Mouse (Mus musculus): ENCODE results near the gene Adgrg3. TPM values are rescaled to one million over a fixed set of nuclear protein-coding genes. Genes with fewer than 3 reads are reported as not detected.

Adgrg3 gene
- polyA plus RNA-seq, 1 experiment from 2014 or later: 1.3 TPM

DNA sequence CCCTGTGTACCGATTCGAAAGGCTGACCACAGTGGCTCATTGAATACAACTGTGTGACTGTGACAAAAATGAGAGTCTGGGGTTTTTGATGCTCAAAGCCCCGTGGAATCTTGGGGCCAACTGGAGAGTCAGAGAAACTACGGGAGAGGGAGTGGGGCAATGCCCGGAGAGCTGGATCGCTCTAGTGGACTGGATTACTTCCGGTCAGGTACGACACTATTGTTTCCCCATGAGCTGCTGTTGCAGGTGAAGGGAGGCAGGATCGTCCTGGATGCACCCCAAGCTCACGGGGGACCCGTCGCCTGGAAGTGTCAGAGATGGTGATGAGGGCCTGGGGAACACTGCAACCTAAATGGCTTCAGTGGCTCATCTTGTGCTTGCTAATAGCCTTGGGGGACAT, 21.5 kb upstream of the Adgrg3 start:
- no peaks in the 10 kb centered on the region for H3K9me3 ChIP-seq (ENCODE audit: control insufficient read depth, low read length)
- peaks cover 73% of the 10 kb centered on the region for H3K4me1 ChIP-seq (ENCODE audit: control insufficient read depth, insufficient read depth, low read length)
- H3K4me2 ChIP-seq (ENCODE audit: low read length): peak overlapping the region; percentile 96
- no peaks in the 10 kb centered on the region for H3K27me3 ChIP-seq (ENCODE audit: control insufficient read depth, insufficient read depth, low read length)
- H3K27ac ChIP-seq (replicated peaks; ENCODE audit: low read depth, low read length): peak overlapping the region; percentile 98
- ATAC-seq (ENCODE audit: low FRiP score, low TSS enrichment): no peak
- H3K36me3 ChIP-seq (ENCODE audit: control insufficient read depth, insufficient read depth, low read length): no peaks in the 10 kb centered on the region
- H3K4me3 ChIP-seq (replicated peaks; ENCODE audit: low read depth, low read length): peak overlapping the region; percentile 63
- peak overlapping the region; percentile 90 for H3K9ac ChIP-seq (replicated peaks; ENCODE audit: low read length)
- peak; percentile 76 for DNase-seq
- 4% methylated on average over 12 of the region's 12 CpGs for WGBS

DNA sequence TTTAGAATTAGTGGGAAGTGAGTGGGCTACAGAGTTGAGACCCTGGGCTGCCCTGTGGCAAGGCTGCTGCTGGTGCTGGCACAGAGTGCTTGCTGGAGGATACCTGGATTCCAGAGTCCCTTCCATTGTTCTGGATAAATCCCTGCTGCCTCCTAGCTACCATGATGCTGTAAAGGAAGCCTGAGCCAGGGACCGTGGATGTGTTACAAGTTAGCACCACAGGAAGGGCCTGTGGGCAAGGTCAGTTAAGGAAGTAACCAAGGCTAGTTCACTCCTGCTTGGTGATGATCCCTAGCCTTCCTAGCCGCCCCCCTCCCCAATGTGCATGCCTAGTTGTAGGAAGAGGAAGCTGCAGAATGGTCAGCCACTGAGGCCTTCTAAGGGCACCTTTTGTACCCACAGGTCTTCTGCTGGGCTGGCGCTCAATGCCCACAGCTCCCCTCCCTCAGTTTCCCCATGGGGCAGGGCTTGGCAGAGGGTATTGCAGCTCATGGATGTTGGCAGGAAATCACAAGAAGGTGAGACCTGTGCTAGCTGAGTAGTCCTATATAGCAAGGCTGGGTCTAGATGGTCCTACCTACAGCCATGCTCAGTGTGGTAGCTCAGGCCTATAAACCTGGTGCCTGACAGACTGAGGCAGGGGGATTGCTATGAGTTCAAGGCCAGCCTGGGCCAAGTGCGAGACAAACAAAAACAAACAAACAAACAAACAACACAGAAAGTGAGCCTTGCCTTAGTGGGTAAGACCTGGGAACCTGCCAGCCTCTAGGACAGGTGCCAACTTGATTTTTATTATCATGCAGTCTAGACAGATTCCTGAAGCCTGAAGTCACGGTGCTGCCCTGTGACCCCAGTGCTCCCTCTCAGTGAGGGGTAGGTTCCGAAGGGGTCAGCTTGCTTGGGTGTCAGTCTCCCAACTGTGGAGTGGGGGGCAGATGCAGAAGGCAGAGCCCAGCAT, 20.3 kb upstream of the Adgrg3 start:
- peak overlapping the region; percentile 98 for H3K27ac ChIP-seq (replicated peaks; ENCODE audit: low read depth, low read length)
- peak overlapping the region; percentile 63 for H3K4me3 ChIP-seq (replicated peaks; ENCODE audit: low read depth, low read length)
- H3K9ac ChIP-seq (replicated peaks; ENCODE audit: low read length): peak overlapping the region; percentile 90
- H3K27me3 ChIP-seq (ENCODE audit: control insufficient read depth, insufficient read depth, low read length): no peaks in the 10 kb centered on the region
- H3K4me2 ChIP-seq (ENCODE audit: low read length): peak overlapping the region; percentile 96
- peaks cover 3% of the 10 kb centered on the region for H3K36me3 ChIP-seq (ENCODE audit: control insufficient read depth, insufficient read depth, low read length)
- H3K9me3 ChIP-seq (ENCODE audit: control insufficient read depth, low read length): no peaks in the 10 kb centered on the region
- peaks cover 64% of the 10 kb centered on the region for H3K4me1 ChIP-seq (ENCODE audit: control insufficient read depth, insufficient read depth, low read length)
- no peak for ATAC-seq (ENCODE audit: low FRiP score, low TSS enrichment)
- 44% methylated on average over 6 of the region's 6 CpGs for WGBS
- peak; percentile 77 for DNase-seq

DNA sequence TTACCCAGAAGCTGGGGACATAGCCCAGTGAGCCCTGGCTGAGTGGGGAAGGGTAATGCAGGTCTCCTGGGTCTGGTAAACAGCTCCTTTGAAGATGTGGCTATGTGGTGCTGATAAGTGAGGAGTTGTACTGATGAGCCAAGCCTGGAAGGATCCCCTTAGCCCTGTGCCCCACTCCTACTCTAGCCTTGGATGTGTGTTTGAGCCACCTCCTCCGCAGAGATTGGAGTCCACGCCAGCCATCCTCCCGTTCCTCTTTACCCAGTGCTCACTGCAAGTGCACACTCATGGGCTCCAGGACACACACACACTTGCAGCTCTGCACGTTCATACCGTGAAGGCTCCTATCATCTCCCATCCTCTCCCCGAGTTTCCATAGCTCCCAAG, 19.6 kb upstream of the Adgrg3 start:
- Histone ChIP-seq H3K4me2 (ENCODE audit: low read length) (peak overlapping the region; percentile 96), H3K27me3 (ENCODE audit: control insufficient read depth, insufficient read depth, low read length) (no peaks in the 10 kb centered on the region), H3K4me1 (ENCODE audit: control insufficient read depth, insufficient read depth, low read length) (peaks cover 57% of the 10 kb centered on the region), H3K27ac (replicated peaks; ENCODE audit: low read depth, low read length) (peak overlapping the region; percentile 98), H3K36me3 (ENCODE audit: control insufficient read depth, insufficient read depth, low read length) (peaks cover 7% of the 10 kb centered on the region), H3K4me3 (replicated peaks; ENCODE audit: low read depth, low read length) (peak overlapping the region; percentile 63), H3K9ac (replicated peaks; ENCODE audit: low read length) (peak overlapping the region; percentile 90), H3K9me3 (ENCODE audit: control insufficient read depth, low read length) (no peaks in the 10 kb centered on the region)
- ATAC-seq (ENCODE audit: low FRiP score, low TSS enrichment): no peak
- 49% methylated on average over 6 of the region's 6 CpGs for WGBS
- DNase-seq: no peak

DNA sequence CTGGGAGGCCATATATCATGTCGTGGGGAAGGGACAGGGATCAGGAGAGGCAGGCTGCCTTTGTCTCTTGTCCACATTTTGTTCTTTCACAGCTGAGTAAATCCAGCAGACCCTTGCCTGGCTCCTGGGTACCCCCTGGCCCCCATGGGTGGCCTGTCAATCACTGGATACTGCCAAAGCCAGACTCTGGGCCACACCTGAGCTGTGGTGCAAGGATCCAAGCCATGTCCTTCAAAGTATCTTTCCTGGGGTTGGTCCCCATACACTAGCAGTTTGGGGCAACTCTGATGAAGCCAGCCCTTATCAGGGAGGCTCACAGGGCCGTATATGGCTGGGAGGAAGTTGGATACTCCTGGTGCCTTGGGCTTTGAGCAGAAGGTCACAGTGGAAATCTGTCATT, 19.1 kb upstream of the Adgrg3 start:
- Histone ChIP-seq H3K4me2 (ENCODE audit: low read length) (peak overlapping the region; percentile 96), H3K9me3 (ENCODE audit: control insufficient read depth, low read length) (no peaks in the 10 kb centered on the region), H3K4me3 (replicated peaks; ENCODE audit: low read depth, low read length) (peak overlapping the region; percentile 63), H3K36me3 (ENCODE audit: control insufficient read depth, insufficient read depth, low read length) (peaks cover 12% of the 10 kb centered on the region), H3K27ac (replicated peaks; ENCODE audit: low read depth, low read length) (peak overlapping the region; percentile 98), H3K9ac (replicated peaks; ENCODE audit: low read length) (peak overlapping the region; percentile 90), H3K27me3 (ENCODE audit: control insufficient read depth, insufficient read depth, low read length) (no peaks in the 10 kb centered on the region), H3K4me1 (ENCODE audit: control insufficient read depth, insufficient read depth, low read length) (peaks cover 52% of the 10 kb centered on the region)
- no peak for DNase-seq
- ATAC-seq (ENCODE audit: low FRiP score, low TSS enrichment): no peak
- 14% methylated on average over 2 of the region's 2 CpGs for WGBS

DNA sequence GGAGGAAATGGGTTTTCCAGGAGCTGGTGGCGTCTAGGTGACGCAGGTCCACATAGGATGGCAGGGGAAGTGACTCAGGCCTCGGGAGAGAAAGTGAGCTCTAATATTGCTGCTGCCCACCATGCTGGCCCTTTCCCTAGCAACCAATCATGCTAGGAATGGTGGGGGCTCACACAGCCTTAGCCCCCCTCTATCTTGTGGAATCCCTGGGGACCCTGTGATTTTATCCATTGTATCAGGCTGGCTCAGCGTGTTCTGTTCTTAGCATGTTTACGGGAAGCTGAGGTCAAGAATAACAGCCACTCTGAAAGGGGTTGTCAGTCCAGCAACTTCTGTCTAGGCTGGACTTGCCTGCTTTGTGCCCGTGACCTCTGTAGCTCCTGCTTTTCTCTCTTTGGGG, 18.5 kb upstream of the Adgrg3 start:
- Histone ChIP-seq H3K36me3 (ENCODE audit: control insufficient read depth, insufficient read depth, low read length) (peaks cover 18% of the 10 kb centered on the region), H3K4me1 (ENCODE audit: control insufficient read depth, insufficient read depth, low read length) (peaks cover 46% of the 10 kb centered on the region), H3K9ac (replicated peaks; ENCODE audit: low read length) (peak overlapping the region; percentile 90; the same call in 1 of the 2 replicates), H3K4me2 (ENCODE audit: low read length) (peak overlapping the region; percentile 96), H3K27ac (replicated peaks; ENCODE audit: low read depth, low read length) (peak overlapping the region; percentile 98), H3K4me3 (replicated peaks; ENCODE audit: low read depth, low read length) (peak overlapping the region; percentile 63), H3K9me3 (ENCODE audit: control insufficient read depth, low read length) (no peaks in the 10 kb centered on the region), H3K27me3 (ENCODE audit: control insufficient read depth, insufficient read depth, low read length) (no peaks in the 10 kb centered on the region)
- DNase-seq (no peak), ATAC-seq (ENCODE audit: low FRiP score, low TSS enrichment) (no peak)
- 20% methylated on average over 6 of the region's 6 CpGs for WGBS

DNA sequence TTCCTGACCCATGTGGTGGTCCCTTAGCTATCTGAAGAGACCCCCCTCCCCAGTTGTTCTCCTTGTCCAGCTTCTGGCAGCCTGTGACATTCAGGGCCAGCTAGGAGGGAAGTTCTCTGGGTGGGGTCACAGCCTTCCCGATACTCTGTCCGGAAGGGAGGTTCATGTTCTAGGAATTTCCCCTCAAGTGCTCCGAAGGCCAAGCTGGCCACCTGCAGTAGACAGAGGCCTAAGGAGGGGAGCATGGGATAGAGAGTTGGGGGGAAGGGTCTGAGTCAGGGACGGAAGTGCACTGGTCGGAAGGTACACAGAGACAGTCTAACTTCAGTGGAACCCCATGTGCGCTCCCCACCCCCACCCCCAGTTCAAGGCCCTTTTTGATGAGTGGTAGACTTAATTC, 17.5 kb upstream of the Adgrg3 start:
- Histone ChIP-seq H3K36me3 (ENCODE audit: control insufficient read depth, insufficient read depth, low read length) (peaks cover 27% of the 10 kb centered on the region), H3K9me3 (ENCODE audit: control insufficient read depth, low read length) (no peaks in the 10 kb centered on the region), H3K4me3 (replicated peaks; ENCODE audit: low read depth, low read length) (peak overlapping the region; percentile 63), H3K27ac (replicated peaks; ENCODE audit: low read depth, low read length) (peak overlapping the region; percentile 98), H3K4me1 (ENCODE audit: control insufficient read depth, insufficient read depth, low read length) (peaks cover 46% of the 10 kb centered on the region), H3K4me2 (ENCODE audit: low read length) (peak overlapping the region; percentile 96), H3K9ac (replicated peaks; ENCODE audit: low read length) (peak overlapping the region; percentile 90; the same call in 1 of the 2 replicates), H3K27me3 (ENCODE audit: control insufficient read depth, insufficient read depth, low read length) (no peaks in the 10 kb centered on the region)
- ATAC-seq (ENCODE audit: low FRiP score, low TSS enrichment) (no peak), DNase-seq (no peak)
- 17% methylated on average over 6 of the region's 6 CpGs for WGBS

DNA sequence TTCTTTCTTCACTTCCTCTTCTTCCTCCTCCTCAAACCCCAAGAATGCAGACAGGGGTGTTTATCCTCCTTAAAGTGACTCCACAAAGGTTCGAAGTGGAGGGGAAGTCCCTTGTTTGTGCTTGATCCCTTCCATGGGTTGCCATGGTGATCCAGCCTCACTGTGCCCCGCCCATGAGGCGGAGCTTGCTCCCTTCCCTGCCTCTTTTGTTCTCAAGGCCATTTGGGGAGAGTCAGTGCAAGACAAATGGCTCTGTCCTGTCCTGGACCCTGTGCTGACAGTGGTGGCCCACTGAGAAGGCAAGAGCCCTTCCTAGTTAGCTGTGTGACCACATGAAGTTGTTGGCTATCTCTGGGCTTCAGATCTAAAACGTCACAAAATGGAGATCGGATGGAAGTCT, 16.8 kb upstream of the Adgrg3 start:
- no peaks in the 10 kb centered on the region for H3K27me3 ChIP-seq (ENCODE audit: control insufficient read depth, insufficient read depth, low read length)
- H3K4me1 ChIP-seq (ENCODE audit: control insufficient read depth, insufficient read depth, low read length): peaks cover 46% of the 10 kb centered on the region
- H3K4me2 ChIP-seq (ENCODE audit: low read length): peak overlapping the region; percentile 96
- H3K4me3 ChIP-seq (replicated peaks; ENCODE audit: low read depth, low read length): peak overlapping the region; percentile 63
- H3K27ac ChIP-seq (replicated peaks; ENCODE audit: low read depth, low read length): peak overlapping the region; percentile 98
- peak; percentile 49; the same call in 1 of the 2 replicates for ATAC-seq (ENCODE audit: low FRiP score, low TSS enrichment)
- DNase-seq: peak; percentile 89
- 7% methylated on average over 5 of the region's 5 CpGs for WGBS
- no peaks in the 10 kb centered on the region for H3K9me3 ChIP-seq (ENCODE audit: control insufficient read depth, low read length)
- H3K9ac ChIP-seq (replicated peaks; ENCODE audit: low read length): peak overlapping the region; percentile 1; the same call in 1 of the 2 replicates
- peaks cover 34% of the 10 kb centered on the region for H3K36me3 ChIP-seq (ENCODE audit: control insufficient read depth, insufficient read depth, low read length)

DNA sequence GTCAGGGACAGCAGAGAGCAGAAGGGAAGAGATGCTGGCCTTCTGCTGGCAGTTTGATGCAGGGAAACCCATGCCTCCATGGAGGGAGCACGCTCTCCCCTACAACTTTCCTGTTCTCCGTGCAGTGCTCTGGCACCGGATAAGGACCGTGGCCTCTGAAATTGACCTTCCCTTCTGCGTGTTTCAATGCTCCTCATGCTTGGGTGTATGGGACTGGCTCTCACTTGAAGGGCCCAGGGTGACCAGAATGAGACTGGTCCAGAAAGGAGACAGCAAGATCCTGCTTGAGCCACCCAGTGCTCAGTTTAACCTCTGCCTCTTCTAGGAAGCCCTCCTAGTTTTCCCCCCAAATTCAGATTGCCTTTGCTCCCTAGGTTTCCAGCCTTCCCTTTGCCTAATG, 16.3 kb upstream of the Adgrg3 start:
- 64% methylated on average over 5 of the region's 5 CpGs for WGBS
- DNase-seq: no peak
- no peaks in the 10 kb centered on the region for H3K9me3 ChIP-seq (ENCODE audit: control insufficient read depth, low read length)
- H3K27me3 ChIP-seq (ENCODE audit: control insufficient read depth, insufficient read depth, low read length): no peaks in the 10 kb centered on the region
- peaks cover 46% of the 10 kb centered on the region for H3K4me1 ChIP-seq (ENCODE audit: control insufficient read depth, insufficient read depth, low read length)
- H3K36me3 ChIP-seq (ENCODE audit: control insufficient read depth, insufficient read depth, low read length): peaks cover 39% of the 10 kb centered on the region
- ATAC-seq (ENCODE audit: low FRiP score, low TSS enrichment): no peak
- H3K4me2 ChIP-seq (ENCODE audit: low read length): peak overlapping the region; percentile 96
- peak overlapping the region; percentile 98 for H3K27ac ChIP-seq (replicated peaks; ENCODE audit: low read depth, low read length)
- peak overlapping the region; percentile 7; the same call in 1 of the 2 replicates for H3K4me3 ChIP-seq (replicated peaks; ENCODE audit: low read depth, low read length)
- H3K9ac ChIP-seq (replicated peaks; ENCODE audit: low read length): peak overlapping the region; percentile 1; the same call in 1 of the 2 replicates
